In the genomic region with DNA sequence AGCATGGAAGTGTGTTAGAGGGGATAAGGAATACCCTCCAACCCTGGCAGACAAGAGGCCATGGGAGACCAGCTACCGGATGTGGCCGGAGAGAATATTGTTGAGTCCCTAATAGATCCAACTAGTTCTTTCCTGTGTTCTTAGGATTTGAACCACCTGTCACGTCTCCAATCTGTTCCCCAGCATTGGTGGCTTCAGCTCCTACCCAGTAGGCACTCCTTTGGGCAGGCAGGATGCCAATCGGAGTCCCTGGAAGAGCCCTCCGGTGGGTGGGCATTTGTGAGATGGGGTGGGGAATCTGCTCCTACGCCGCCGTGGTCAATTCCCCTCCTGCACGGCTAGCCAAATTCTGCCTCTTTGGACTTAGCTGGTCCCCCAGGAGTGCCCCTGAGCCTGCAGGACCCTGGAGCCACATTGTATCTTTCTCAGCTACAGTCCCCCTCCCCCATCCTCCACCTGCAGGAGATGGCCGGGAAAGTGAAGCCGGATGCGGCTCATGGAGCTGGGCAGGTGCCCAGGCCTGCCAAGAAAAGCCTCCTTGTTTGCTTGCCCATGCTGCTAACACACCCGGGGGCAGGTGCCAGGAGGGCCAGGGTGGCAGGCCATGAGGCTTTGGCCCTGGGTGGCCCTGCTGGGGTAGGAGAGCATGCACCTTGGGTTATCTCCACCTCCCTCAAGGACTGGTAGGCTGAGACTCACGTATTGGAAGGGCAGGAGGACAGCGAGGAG, we compare ENCODE assay signal across 21 mouse cellular contexts. TPM values are rescaled to one million over a fixed set of nuclear protein-coding genes. Genes with fewer than 3 reads are reported as not detected.
DNase-seq lines count a peak whose midpoint lies in the region; ATAC-seq and TF ChIP-seq lines count a peak whose summit lies in the region.
"Had no signal": no experiment of that assay in that cellular context is flagged by ENCODE, and none has a peak within 500 bp of the region (broad histone marks: within the 10 kb centered on the region; RNA-seq: fewer than 3 reads in every experiment).

No protein-coding gene starts in this region.

- no peak overlapping the region for H3K4me3 ChIP-seq in gastrocnemius, adult 2 months
- no peak overlapping the region for H3K4me3 ChIP-seq in midbrain, embryonic 10.5 days
- H3K4me3 ChIP-seq in midbrain, embryonic 14.5 days (replicated peaks; ENCODE audit: low read depth, low read length) = no peak overlapping the region
- H3K4me3 ChIP-seq: heart, embryonic 12.5 days; liver, embryonic 12.5 days; midbrain, embryonic 12.5 days; myocyte had no signal

- no peaks in the 10 kb centered on the region for H3K9me3 ChIP-seq in midbrain, embryonic 10.5 days (replicated peaks)
- no peaks in the 10 kb centered on the region for H3K9me3 ChIP-seq in midbrain, embryonic 14.5 days (ENCODE audit: control insufficient read depth, low read length)
- H3K9me3 ChIP-seq: heart, embryonic 12.5 days; liver, embryonic 12.5 days; midbrain, embryonic 12.5 days had no signal

- intact Hi-C loops in gastrocnemius, adult 2 months (cut with DNase I) = no loop called here

- peak; percentile 53 for DNase-seq in gastrocnemius, adult 2 months
- no peak for DNase-seq in gastrocnemius, postnatal 25 days
- no peak for DNase-seq in midbrain, embryonic 10.5 days (ENCODE audit: low spot score)
- no peak for DNase-seq in midbrain, embryonic 14.5 days
- DNase-seq in cerebellum, postnatal 10 days = peak; percentile 69 to 71
- DNase-seq in testis, postnatal 10 days (ENCODE audit: low spot score) = peak; percentile 67
- no peak for DNase-seq in spleen, postnatal 4 days (ENCODE audit: low spot score in 2 of 2)
- no peak for DNase-seq in thymus, postnatal 25 days
- DNase-seq: adrenal gland, postnatal 25 days; heart, postnatal 36 days; left cerebral cortex, postnatal 4 days; right cerebral cortex, postnatal 14 days; thymus, adult 18-20 months had no signal

- WGBS in midbrain, embryonic 10.5 days = 84% methylated on average over 15 of the region's 15 CpGs
- 83% methylated on average over 15 of the region's 15 CpGs for WGBS in midbrain, embryonic 14.5 days

- H3K27ac ChIP-seq in gastrocnemius, adult 2 months = no peak overlapping the region
- 0 out of 2 replicates have a peak overlapping the region, but pooled peaks have one; percentile 17 for H3K27ac ChIP-seq in midbrain, embryonic 10.5 days (replicated peaks)
- no peak overlapping the region for H3K27ac ChIP-seq in midbrain, embryonic 14.5 days (replicated peaks; ENCODE audit: low read depth, low read length)
- H3K27ac ChIP-seq: liver, embryonic 12.5 days; midbrain, embryonic 12.5 days had no signal

- peaks cover 4% of the 10 kb centered on the region; the same call in 1 of the 2 replicates for H3K4me1 ChIP-seq in midbrain, embryonic 10.5 days
- H3K4me1 ChIP-seq in midbrain, embryonic 14.5 days (ENCODE audit: control insufficient read depth, insufficient read depth, low read length) = no peaks in the 10 kb centered on the region
- H3K4me1 ChIP-seq: heart, embryonic 12.5 days; liver, embryonic 12.5 days; midbrain, embryonic 12.5 days had no signal

- peaks cover 4% of the 10 kb centered on the region; the same call in 1 of the 2 replicates for H3K27me3 ChIP-seq in midbrain, embryonic 10.5 days (ENCODE audit: low read depth, poor library complexity, severe bottlenecking)
- H3K27me3 ChIP-seq in midbrain, embryonic 14.5 days (ENCODE audit: control insufficient read depth, insufficient read depth, low read length) = no peaks in the 10 kb centered on the region
- H3K27me3 ChIP-seq: midbrain, embryonic 12.5 days had no signal

- no peak for TF ChIP-seq CTCF in gastrocnemius, adult 2 months (IDR thresholded peaks at IDR 0.05)

- no peak for ATAC-seq in midbrain, embryonic 14.5 days (ENCODE audit: low FRiP score, low TSS enrichment)
- ATAC-seq: activated CD4-positive, CD25-positive, alpha-beta regulatory T cell, adult 4 months; forebrain, embryonic 16.5 days had no signal

- no peak overlapping the region for H3K9ac ChIP-seq in midbrain, embryonic 14.5 days (replicated peaks; ENCODE audit: low read length)
- H3K9ac ChIP-seq: heart, embryonic 12.5 days; liver, embryonic 12.5 days; midbrain, embryonic 12.5 days had no signal

- H3K4me2 ChIP-seq in midbrain, embryonic 14.5 days (ENCODE audit: low read length) = no peak overlapping the region
- H3K4me2 ChIP-seq: heart, embryonic 12.5 days; liver, embryonic 12.5 days; midbrain, embryonic 12.5 days had no signal

- no peaks in the 10 kb centered on the region for H3K36me3 ChIP-seq in midbrain, embryonic 10.5 days
- no peaks in the 10 kb centered on the region for H3K36me3 ChIP-seq in midbrain, embryonic 14.5 days (ENCODE audit: control insufficient read depth, insufficient read depth, low read length)
- H3K36me3 ChIP-seq: heart, embryonic 12.5 days; liver, embryonic 12.5 days; midbrain, embryonic 12.5 days had no signal

RNA-seq across cellular contexts. Expression of gene Faim2, which starts 16.0 kb away (rescaled TPM):
- under 1 TPM in 1 of 2 experiments, not detected in 1; 0.75 TPM for total RNA-seq in gastrocnemius, adult 2 months (2021)
- under 1 TPM; 0.13 to 0.20 TPM for total RNA-seq in gastrocnemius, postnatal 25 days (2021)
- polyA plus RNA-seq in midbrain, embryonic 10.5 days (2016; fragmentation: Nextera tagmentation; extraction: Ambion mirVana) = 0.86 and 1.1 TPM in 2 replicates
- 17.9 and 19.0 TPM in 2 replicates for polyA plus RNA-seq in midbrain, embryonic 14.5 days (2014; fragmentation: Nextera tagmentation; extraction: Ambion mirVana)
- total RNA-seq: gastrocnemius, postnatal 4 days; neutrophil, adult 5-6 weeks had no signal

RNA-seq across cellular contexts. Expression of gene Bcdin3d, which starts 37.4 kb away (rescaled TPM):
- total RNA-seq in gastrocnemius, adult 2 months (2021) = 1 to 10 TPM; 4.3 to 4.5 TPM
- 1 to 10 TPM; 3.0 to 4.1 TPM for total RNA-seq in gastrocnemius, postnatal 25 days (2021)
- 21.3 and 22.1 TPM in 2 replicates for polyA plus RNA-seq in midbrain, embryonic 10.5 days (2016; fragmentation: Nextera tagmentation; extraction: Ambion mirVana)
- 23.0 and 24.6 TPM in 2 replicates for polyA plus RNA-seq in midbrain, embryonic 14.5 days (2014; fragmentation: Nextera tagmentation; extraction: Ambion mirVana)

RNA-seq across cellular contexts. Expression of gene Nckap5l, which starts 54.4 kb away (rescaled TPM):
- total RNA-seq in gastrocnemius, adult 2 months (2021) = 1 to 10 TPM; 2.3 to 2.7 TPM
- 1 to 10 TPM; 3.1 to 4.8 TPM for total RNA-seq in gastrocnemius, postnatal 25 days (2021)
- polyA plus RNA-seq in midbrain, embryonic 10.5 days (2016; fragmentation: Nextera tagmentation; extraction: Ambion mirVana) = 11.0 and 11.3 TPM in 2 replicates
- polyA plus RNA-seq in midbrain, embryonic 14.5 days (2014; fragmentation: Nextera tagmentation; extraction: Ambion mirVana) = 16.8 and 17.6 TPM in 2 replicates

Comparison
In these comparisons a context has a peak if more than half of its experiments do, and no peak if none do; other contexts are left out.
1. DNase-seq: peak in gastrocnemius, adult 2 months (single experiment), cerebellum, postnatal 10 days (2 of 2) and testis, postnatal 10 days (single experiment); none in gastrocnemius, postnatal 25 days (single experiment), midbrain, embryonic 10.5 days (single experiment), midbrain, embryonic 14.5 days (single experiment), spleen, postnatal 4 days (0 of 2) and thymus, postnatal 25 days (single experiment).